Mouse (Mus musculus) lung, postnatal 25 days (tissue): ENCODE data around the gene Olfr372.
A peak's percentile ranks its signal among the peaks of the same experiment; 100 is the strongest.

Experiments used
- DNase-seq: peaks from one replicate; pipeline ENCODE4 v3.0.0; 2022; ENCODE audit warnings: low spot score

Gene Olfr372

GRCm38 (mm10) chr8:72099377-72100103 lies 58.5 kb downstream of the Olfr372 start:
- peak; percentile 43 for DNase-seq

- DNase-seq: no peak
Observed at GRCm38 (mm10) chr8:72105165-72105564, 64.1 kb downstream of the Olfr372 start.

- no peak for DNase-seq
Observed at GRCm38 (mm10) chr8:72106740-72107139, 65.7 kb downstream of the Olfr372 start, which contains the start of gene Olfr374. TSS of gene Olfr374 (plus strand) at chr8:72107040.
